Mouse (Mus musculus): ENCODE data around the gene Smad1.

Smad1 gene

GRCm38 (mm10) chr8:79354009-79354408 is 45.3 kb downstream of the Smad1 start:
- no peak for DNase-seq (ENCODE audit: low spot score)

GRCm38 (mm10) chr8:79351916-79352315 is 47.4 kb downstream of the Smad1 start:
- no peak for DNase-seq (ENCODE audit: low spot score)

DNA sequence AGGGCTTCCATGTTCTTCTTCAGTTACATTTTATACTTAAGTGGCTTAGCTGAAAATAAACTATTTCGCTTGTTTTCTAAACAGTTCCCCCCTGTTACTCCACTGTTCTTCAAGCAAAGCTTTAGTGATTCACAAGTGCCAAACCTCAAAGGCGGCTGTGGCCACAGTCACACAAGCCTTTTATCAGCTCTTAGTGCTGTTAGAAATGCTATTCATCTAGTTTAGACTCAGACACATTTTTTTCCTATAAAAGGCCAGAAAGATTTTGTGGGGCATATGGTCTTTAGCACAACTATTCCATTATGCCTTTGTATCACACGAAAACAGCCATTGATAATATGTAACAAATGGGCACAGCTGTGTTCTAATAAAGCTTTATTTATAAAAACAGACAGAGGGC is 48.5 kb downstream of the Smad1 start:
- DNase-seq (ENCODE audit: low spot score) = no peak

DNA sequence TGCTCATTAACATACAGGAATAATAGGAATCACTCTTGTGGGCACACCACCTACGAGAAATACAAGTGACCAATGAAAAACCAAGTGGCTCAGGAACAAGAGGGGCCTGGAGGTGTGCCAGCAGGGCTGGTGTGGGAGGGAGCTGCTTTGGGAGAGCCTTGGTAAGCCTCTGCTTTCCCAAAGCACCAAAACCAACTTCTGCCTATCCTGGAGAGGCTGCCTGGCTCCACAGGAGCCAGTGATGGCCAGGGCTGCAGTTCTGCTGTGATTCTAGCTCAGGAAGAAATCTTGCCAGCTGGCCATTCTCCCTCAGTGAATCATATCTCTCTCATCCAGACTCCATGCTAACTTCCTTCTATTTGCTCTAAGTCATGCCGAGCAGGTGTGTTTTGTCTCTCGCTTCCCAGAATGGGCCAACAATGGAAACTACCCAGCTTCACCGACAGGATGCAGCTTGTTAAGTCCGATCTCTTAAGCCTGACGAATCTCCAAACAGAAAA is 49.2 kb downstream of the Smad1 start:
- no peak for DNase-seq (ENCODE audit: low spot score)

DNA sequence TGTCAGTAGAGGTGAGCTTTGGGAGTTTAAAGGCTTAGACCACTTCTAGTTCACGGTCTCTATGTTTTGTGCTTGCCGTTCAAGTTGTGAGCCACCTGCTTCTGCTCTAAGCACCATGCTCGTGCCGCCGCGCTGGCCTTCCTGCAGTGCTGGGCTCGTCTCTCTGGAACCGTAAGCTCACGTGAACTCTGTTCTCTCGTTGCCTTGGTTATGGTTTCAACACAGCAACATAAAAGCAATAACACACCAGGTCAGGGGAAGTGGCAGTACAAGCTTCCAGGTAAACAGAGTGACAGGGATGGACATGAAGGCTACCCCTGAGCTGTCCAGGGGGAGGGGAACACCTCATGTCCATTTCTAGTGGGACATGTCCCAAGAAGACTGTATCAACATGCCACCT is 52.9 kb downstream of the Smad1 start:
- no peak for DNase-seq (ENCODE audit: low spot score)

DNA sequence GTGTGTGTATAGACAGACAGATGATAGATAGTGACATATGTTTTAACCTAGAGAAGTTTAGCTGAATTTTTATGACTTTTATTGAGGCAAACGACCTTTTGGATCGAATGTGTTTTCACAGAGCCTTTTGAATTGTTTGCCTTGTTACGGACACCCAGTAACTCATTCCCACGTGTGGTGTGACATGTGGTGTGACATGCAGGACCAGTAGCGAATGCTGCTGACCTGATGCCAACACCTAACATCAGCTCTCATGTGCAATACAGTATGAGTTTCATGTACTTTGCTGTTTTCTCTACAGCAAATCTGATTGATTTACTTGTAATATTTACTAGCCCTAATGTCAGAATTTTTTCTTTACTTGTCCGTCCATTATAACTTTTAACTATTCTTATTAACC is 53.5 kb downstream of the Smad1 start:
- no peak for DNase-seq (ENCODE audit: low spot score)

DNA sequence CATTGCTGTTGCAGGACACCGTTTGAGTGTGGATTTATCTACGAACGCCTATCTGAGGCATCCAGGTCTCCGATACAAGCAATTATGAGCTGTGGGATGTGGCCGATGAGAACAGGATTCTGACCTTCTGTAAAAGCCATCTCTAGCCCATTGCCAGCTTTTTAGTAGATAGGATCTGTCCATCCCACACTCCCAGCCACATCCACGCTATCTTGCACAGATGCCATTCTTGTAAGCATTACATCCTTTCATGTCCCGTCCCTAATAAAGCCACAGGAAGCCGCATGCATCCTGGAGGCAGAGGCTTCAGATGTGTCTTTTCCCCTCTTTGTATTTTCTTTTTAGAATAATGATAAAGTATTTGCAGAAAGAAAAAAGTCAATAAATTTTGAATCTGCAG is 58.1 kb downstream of the Smad1 start:
- DNase-seq (ENCODE audit: low spot score) = no peak

DNA sequence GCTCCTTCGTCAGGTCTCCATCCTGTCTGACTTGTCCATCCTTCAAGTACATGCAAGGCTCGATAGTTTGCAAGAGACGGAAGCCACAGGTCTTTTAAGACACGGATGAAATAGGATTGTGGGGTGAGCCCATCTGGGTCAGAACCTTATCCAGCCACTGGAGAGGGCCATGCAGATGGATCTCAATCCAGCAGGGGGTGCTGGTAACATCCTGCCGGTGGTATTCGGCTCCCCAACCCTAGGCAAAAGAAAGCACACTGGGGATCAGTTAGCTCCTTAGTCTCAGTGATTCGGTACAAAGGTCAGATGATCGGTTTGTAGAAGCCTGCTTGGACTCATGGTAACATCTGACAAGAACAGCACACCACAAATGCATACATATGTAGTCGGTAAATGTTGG is 59.8 kb downstream of the Smad1 start:
- DNase-seq (ENCODE audit: low spot score) = no peak

DNA sequence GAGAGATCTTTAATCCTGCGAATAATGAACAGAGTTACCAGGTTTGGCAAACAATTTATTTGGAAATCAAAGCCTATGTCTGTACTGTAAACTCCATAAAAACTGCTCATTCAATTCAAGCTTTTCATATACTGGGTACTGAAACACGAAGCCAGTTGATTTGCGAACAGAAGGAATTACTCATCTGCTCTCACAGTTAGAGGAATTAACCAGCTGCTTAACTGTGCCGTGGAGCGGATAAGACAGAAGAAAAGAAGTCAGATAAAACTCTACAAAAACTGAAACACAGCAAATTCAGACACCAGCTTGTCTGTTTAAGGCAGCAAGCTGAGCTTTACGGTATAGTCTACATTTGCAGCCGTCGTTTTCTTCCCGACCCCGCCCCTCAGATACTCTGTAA is 60.7 kb downstream of the Smad1 start:
- DNase-seq (ENCODE audit: low spot score) = no peak

DNA sequence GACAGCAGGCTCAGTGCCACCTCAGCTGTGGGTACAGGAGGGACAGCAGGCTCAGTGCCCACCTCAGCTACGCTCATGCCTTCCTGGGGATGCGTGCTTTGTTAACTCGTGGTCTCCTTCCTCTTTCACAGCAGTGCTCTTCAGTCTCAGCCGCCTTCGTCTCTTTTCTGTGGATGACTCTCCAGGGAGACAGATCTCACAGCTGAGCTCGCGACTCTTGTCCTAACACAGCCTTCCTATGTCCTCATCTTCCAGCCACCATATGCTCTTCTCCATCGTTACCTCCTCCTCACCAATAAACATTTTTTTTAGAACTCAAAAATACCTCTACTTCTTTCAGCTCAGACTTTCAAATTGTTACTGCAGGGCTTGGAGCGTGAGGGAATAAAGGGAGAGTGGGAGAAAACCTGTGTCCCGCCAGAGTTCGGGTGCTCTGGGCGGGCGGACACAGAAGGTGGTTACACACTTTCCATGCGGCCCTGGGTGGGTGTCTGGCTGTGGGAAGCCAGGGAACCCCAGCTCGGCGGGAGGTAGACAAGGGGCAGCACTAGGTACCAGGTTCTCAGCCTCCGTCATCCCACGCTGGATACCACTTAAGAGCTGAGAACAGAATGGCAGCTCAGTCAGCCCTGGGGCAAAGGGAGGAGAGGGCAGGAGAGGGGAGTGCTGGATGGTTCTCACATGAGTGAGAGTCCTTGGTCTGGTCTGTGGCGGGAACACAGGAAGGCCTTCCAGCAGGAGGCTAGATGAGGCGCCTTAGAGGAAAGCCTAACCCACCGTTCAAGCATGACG is 67.0 kb downstream of the Smad1 start:
- no peak for DNase-seq (ENCODE audit: low spot score)

DNA sequence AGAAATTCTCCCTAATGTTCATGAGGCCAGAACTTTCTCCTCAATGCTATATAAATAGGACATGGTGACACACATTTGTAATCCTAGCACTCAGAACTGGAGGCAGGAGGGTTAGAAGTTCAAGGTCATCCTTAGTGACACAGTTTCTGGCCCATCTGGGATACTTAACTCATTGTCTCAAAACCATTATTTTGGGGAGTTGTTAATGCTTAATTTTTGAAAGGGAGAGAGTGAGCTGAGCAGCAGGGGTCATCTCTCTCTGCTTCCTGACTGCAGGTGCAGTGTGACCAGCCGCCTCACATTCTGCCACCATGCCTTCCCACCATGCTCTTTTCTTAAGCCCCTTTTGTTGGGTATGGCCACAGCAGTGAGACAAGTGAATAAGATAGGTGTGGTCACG is 67.7 kb downstream of the Smad1 start:
- DNase-seq (ENCODE audit: low spot score) = no peak

DNA sequence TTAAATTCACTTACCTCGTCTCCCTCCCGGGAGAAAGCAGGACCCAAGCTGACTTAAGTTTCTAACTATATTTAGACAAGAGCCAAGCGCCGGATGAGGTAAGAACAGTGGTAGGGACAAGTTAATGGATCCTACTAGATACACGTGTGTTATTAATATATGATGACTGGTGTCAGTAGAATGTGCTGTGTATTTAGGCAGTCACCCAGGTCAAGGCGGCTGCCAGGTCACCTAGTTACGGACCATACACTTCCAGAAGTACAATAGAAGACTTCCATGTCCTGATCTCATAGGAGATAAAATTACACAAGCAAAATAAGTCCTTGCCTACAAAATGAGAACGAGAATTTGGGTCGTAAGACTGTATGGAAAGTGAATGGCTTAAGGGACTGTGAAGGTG is 68.3 kb downstream of the Smad1 start:
- DNase-seq (ENCODE audit: low spot score) = no peak

GRCm38 (mm10) chr8:79329735-79330134 is 69.6 kb downstream of the Smad1 start:
- DNase-seq (ENCODE audit: low spot score) = no peak

DNA sequence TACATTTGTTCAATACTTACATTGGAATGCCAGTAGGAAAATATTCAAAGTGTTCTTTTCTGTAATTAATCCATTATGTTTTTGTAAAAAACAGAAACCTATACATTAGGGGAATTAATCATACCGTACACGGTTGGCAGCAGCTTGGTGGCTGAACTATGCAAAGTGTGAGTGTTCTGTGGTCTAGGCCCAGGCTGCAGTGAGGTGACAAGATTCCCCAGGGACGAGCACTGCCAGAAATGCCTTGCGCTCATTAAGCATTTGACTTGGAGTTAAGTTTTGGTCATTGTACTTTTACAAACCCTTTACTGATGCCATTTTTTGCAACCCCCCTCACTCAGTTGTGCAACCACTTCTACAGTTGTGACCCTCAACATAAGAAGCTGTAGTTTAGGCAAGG is 70.1 kb downstream of the Smad1 start:
- no peak for DNase-seq (ENCODE audit: low spot score)

DNA sequence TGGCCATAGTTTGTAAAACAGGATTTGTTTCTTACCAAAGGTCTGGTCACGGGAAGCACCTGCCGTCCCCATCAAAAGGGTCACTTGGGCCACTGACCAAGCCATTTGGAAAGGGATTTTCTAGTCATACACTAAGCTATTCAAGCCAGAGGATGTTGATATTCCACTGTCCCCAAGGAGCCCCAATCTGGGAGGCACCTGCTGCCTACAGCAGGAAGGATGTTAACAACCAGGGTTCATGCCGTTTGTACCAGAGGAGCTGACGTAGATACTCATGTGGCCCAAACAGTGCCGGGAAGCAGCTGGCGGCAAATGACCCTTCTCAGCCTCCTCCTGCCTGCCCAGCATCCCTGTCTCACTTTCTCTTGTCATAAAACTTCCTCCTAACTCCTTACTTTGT is 73.8 kb downstream of the Smad1 start:
- no peak for DNase-seq (ENCODE audit: low spot score)

DNA sequence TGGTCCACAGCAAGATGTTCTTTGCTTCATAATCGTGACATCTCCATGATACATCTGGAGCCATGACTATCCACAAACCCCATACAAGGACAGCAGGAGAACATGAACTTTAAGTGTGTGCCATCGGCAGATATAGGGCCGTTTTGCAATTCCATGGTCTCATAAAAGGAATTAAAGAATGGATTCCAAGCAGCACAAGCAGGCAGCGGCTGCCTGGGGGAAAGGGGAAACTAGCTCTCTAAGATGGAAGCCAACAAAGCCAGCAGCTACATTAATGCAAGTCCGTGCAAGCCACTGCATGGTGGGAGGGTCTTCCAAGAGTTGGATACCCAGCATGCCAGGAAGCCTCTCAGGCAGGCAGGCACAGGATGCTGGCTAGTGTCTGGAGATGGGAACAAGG is 74.4 kb downstream of the Smad1 start:
- DNase-seq (ENCODE audit: low spot score) = no peak

GRCm38 (mm10) chr8:79324036-79324435 is 75.3 kb downstream of the Smad1 start:
- no peak for DNase-seq (ENCODE audit: low spot score)

DNA sequence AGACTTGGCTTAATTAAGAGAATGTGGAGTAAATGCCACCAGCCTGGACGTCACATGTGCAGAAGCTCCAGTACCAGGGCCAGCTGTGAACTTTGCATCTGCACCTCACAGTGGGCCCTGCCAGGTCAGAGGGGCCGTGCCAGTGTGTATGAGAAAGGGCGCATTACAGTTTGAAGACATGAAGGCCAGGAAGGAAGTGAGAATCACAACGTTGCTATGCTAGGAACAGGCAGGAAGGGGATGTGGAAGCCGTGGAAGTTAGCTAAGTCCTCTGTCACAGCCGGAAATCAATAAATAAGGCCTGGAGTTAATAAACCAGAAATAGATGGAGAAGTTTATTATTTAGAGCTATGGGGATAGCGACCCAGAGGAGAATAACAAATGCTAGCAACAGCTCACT is 76.2 kb downstream of the Smad1 start:
- no peak for DNase-seq (ENCODE audit: low spot score)

- no peak for DNase-seq (ENCODE audit: low spot score)
Observed at GRCm38 (mm10) chr8:79310801-79311200, 88.5 kb downstream of the Smad1 start.

DNA sequence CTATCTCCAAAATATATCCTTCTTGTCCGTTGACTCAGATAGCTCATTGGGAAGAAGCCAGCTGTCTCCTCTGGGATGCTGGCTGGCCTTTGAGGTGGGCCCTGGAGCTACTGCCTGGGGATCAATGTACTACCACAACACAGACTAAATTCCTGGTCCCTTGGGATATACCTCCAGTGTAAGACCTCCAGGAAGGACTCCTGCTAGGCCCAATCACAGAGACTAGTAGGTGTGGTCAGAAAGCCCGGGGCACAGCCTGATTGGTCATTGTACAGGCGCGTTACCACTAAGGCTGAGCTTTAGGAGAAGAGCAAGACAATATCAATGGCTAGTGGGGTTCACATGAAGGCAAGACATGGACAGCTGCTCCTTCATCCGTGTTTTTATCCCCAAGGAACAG is 93.4 kb downstream of the Smad1 start:
- DNase-seq (ENCODE audit: low spot score) = no peak

DNA sequence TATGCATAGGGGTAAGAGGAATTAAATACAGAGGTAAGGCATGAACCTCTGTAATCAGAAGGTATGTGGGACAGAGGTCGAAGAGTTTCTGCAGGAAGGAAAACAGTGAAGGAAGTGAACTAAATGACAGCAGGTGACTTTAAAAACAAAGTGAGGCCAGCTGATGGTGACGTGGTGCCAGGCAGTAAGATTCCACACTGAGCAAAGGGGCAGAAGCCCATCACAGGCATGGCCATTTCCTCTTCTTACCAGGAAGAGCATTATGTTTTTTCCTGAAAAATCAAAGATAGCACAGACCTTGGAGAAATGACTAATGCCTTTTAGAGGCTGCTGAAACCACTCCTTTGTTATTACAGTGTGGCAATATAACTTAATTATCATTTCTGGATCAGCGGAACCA is 97.8 kb downstream of the Smad1 start:
- DNase-seq (ENCODE audit: low spot score) = no peak

DNA sequence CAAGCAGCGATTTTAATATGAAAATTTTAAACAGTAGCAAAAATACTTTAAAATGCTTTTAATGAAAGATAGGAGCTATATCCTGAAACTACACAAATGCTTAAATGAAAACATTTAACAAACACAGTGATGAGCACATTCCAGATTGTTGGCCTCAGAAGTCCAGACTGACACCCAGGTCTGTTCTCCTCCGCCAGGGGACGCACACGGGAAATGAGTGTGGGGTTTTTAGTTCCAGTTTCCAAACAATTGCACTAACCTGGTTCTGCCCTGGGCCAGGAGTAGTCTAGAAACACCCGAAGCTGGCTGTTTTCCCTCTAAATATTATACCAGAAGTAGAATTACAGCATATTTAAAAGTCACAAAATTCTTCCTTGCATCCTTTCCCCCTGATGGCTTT is 99.6 kb downstream of the Smad1 start:
- DNase-seq (ENCODE audit: low spot score) = no peak

DNA sequence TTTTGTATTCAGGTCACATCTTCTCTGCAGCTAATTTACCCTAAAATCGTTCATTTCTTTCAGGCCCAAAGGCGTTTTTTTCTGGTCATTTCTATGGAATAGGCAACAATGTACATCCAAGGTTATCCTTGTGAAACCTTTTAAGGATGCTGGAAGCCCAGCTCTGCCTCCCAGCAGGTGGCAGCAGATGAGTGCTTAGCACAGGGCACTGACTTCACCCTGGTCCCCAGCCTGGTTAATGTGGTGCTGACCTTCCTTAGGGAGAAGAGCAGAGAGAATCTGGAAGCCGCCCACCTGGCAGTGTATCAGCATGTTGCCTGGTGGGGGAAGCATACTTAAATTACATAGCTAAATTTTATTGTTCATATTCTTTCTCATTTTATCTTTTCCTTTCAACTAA is 101.6 kb downstream of the Smad1 start:
- DNase-seq (ENCODE audit: low spot score) = no peak

Data from spleen, adult 12 weeks (tissue).